Mouse (Mus musculus) cerebellum, adult (tissue): ENCODE results near the gene Spcs2.

Source experiments
- ATAC-seq: cut with Nextera tagmentation; 2 replicates; pipeline ENCODE4 v1.9.2; 2017; ENCODE audit warnings: mild to moderate bottlenecking, moderate library complexity, mixed read lengths; ENCODE audit not compliant: insufficient number of reproducible peaks, low FRiP score, low TSS enrichment

Gene Spcs2

DNA sequence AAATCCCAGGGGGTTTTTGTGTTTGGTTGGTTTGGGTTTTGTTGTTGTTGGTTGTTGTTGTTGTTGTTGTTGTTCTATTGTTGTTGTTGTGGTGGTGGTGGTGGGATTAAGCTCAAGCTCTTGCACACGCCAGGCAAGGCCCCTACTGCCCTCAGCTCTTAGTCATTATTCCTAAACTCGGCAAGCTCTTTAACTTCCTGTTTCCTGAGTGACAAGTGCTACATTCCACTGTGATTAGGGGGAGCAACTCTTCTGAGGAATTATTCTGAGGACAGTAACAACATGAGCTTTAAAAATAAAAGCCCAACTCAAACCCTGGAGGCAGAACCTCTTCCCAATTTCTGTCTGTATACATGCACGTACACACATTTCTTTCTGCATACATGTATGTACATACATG is 2.0 kb upstream of the Spcs2 start:
- ATAC-seq: no peak

- ATAC-seq: no peak
Measured at GRCm38 (mm10) chr7:99864241-99865028, 1.2 kb upstream of the Spcs2 start.

- ATAC-seq: peak; percentile 99
Measured at GRCm38 (mm10) chr7:99858813-99859585, 4.3 kb downstream of the Spcs2 start, which contains the start of gene Xrra1. Gene Xrra1, plus strand, starts transcription at chr7:99859116.

DNA sequence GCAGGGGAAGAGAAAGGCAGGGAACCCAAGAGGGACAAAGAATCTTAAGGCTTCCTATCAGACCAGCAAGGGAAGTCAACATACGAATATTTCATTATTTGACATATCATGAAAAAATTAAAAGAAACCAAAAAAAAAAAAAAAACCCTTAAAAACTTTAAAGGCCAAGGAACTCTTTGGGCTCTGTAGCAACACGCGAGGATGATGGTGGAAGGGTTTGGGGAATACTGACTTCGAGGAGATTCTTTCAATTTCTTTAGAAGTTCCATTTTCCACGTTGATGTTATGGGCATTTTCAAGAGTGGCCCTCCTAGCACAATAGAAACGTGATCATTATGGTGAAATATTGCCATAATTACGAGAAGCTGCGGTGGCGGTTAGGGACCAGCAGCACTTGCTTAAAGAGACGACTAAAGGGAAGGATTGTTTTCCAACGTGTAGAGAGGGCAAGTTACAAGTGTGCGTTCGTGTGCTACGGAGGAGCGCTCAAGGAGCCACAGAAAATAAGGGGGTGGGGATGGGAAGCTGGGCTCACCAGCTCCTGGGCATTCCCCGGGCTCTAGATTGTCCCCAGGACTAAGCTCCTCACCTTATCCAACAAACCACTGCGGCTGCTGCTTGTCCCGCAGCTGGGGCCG is 5.0 kb downstream of the Spcs2 start:
- ATAC-seq: peak; percentile 27; the same call in 1 of the 2 replicates

- no peak for ATAC-seq
Measured at GRCm38 (mm10) chr7:99856266-99856861, 6.9 kb downstream of the Spcs2 start.

DNA sequence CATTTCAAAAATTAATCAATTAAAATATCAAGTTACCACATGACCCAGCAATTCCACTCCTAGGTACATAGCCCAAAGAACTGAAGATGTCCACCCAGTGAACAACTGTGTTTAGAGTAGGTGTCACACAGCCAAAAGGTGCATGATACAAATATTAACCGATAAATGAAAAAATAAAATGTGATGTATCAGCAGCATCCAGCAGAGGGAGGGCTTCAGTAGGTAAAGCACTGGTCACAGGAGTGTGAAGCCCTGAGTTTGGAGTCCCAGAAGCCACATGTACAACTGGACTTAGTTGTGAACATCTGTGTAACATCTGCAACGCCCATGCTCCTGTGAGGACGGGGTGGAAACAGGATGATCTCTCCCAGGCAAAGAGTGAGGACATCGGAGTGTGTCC is 9.0 kb downstream of the Spcs2 start:
- ATAC-seq: no peak

GRCm38 (mm10) chr7:99853350-99853749 is 9.9 kb downstream of the Spcs2 start:
- ATAC-seq: no peak

GRCm38 (mm10) chr7:99851618-99852017 is 11.6 kb downstream of the Spcs2 start:
- ATAC-seq: no peak

DNA sequence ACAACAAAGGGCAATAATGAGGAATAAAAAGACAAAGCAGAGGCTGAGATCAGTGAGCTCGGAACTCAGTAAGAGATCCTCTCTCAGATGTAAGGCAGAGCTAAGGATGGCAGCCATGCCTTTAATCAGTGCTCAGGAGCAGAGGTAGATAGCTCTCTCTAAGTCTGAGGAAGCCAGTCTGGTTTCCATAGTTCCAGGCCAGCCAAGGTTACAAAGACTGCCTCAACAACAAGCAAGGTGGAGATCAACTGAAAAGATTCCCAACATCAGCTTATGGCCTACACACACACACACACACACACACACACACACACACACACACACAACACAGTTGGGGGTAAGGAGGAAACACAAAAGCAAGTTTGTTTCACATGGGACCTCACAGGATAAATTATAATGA is 12.1 kb downstream of the Spcs2 start:
- no peak for ATAC-seq

GRCm38 (mm10) chr7:99850534-99850933 is 12.7 kb downstream of the Spcs2 start:
- ATAC-seq: no peak

DNA sequence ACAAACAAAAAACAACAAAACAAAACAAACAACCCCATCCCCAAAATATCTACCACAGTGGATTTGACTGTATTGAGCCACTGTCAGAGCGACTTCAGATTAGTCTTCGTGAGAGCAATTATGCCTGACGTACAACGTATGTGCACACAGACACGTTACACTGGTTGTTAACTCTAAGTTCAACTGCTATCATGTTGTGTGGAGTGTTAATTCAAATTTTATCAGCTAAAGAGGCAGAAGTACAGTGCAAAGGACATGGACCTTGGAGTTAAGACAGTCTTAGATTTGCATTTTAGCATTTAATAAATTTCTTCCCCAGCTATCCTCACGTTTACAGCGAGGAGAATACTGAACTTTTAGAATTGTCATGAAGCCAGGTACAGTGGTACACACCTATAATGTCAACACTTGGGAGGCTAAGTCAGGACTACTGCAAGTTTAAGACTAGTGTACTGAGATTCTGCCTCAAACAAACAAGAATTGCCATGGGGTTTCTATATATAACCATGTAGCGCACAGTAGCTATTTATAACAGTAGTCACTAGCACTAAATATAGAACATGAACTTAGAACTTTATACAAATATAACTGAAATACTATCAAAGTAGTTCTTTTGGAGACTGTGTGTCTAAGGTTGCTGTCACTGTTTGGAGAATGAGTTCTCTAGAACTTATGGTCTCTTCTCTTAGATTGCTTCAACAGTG is 17.6 kb downstream of the Spcs2 start:
- no peak for ATAC-seq

GRCm38 (mm10) chr7:99838241-99838640 is 25.0 kb downstream of the Spcs2 start:
- no peak for ATAC-seq

DNA sequence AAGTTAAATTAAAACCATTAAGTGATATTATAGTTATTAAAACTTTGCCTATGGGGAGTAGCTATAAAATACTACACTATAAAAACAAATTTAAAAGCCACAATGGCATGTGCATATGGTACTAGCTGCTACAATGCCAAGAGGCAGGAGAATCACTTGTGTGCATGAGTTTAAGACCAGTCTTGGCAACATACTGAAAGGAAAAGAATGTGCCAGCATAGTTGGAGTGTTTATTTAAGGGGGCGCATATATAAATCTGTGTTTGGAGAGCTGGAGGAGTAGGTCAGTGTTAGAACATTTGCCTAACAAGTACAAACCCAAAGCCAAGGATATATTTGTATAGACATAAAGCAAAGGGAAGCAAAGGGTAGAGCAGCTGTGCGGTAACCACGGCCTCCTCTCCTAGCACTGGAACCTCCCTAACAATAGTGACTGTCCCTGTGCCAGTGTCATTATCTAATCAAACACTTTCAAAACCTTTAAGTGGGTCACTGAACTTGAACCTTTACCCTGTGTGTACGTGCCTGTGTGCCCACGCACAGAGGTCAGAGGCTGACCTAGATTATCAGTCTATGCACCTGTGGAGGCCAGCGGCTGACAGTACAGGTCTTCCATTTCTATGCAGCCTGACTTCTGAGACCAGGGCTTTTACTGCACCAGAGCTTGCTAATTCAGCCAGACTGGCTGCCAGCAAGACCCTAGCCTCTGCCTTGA is 25.7 kb downstream of the Spcs2 start:
- no peak for ATAC-seq

- no peak for ATAC-seq
Measured at GRCm38 (mm10) chr7:99836781-99837180, 26.5 kb downstream of the Spcs2 start.

- ATAC-seq: no peak
Measured at GRCm38 (mm10) chr7:99834314-99834853, 28.9 kb downstream of the Spcs2 start.

- no peak for ATAC-seq
Measured at GRCm38 (mm10) chr7:99833846-99834222, 29.4 kb downstream of the Spcs2 start.

- ATAC-seq: no peak
Measured at GRCm38 (mm10) chr7:99833115-99833845, 30.0 kb downstream of the Spcs2 start.

DNA sequence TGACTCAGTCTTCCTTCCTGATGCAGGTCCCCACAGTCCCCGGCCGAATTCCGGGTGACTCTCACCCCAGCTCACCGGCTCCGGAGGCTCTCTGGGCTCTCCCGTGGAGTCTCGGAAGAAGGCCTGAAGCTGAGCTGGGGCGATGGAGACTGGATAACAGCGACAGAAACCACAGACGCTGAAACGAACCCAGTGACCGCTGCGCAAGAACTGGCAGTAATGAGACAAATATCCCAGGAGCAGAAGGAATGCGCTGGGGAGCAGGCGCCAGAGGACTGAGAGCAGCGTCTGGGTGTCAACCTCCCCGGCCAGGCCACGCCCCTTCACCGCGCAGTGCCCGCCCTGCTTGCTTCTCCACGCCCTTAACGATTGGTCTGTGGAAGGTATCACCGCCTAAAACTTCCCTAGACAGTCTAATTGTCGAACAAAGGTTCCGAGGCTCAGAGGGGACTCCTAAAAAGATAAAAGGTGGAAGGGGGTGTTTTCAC is 35.1 kb downstream of the Spcs2 start, which contains the start of gene Neu3:
TSS of gene Neu3 (minus strand) at position 335 of the 488 bp plus-strand sequence.
- ATAC-seq: peak; percentile 99
